Mouse (Mus musculus): Measurements from ENCODE around the gene Hoxc13.

GRCm38 (mm10) chr15:102970740-102971139, 49.8 kb downstream of the Hoxc13 start:
- no peak for TF ChIP-seq CTCF (IDR thresholded peaks at IDR 0.05; ENCODE audit: low read depth, low read length)
- no peak for TF ChIP-seq TAL1 (conservative IDR thresholded peaks at IDR 0.05; ENCODE audit: low read depth, low read length)
